Mouse (Mus musculus): Measurements from ENCODE around the gene Gzma.

Gzma gene

DNA sequence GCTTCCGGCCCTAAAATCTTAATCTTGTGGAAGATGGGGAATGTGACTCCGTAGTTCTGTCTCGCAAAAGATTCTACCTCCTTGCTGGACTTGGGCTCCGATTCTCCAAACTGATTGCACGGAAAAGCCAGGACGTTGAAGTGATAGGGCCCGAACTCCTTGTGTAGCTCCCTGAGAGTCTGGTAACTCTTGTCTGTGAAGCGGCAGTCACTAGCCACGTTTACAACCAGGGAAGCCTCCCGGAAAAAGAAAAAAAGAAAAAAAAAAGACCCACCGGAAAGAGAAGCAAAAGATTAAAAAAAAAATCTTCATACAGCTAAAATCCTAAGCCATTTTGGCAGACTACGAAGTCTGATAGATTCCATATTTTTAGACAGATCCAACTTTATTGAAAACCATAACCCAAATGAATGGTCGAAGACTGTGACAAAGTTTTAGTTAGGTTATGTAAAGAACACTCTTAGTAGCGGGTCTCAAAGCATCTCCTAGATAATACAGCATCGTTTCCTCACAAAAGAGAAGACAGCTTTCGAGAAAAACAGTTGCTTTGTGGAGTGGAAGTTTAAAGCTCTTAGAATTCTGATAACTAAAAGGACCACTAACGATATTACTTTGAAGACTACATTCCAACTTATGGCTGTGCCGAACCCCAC is 55.2 kb downstream of the Gzma start:
- DNase-seq = no peak

DNA sequence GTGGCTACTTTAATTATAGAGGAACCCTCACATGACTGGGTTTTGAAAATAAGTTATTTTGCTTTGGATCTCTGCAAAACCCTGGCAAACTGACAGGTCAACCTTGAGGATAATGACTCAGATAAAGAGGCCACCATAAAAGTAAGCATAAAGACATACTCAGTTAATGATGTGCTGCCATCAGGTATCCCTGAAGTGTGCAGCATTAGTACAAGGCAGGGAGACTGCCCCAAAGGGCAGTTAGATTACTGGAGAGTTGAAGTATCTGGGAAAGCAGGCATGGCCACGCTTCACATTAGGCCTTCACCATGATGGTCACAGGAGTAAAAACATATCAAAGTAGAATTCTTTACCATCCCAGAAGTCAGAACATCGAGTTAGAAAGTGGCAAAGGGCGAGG is 55.9 kb downstream of the Gzma start:
- no peak for DNase-seq
